Mouse (Mus musculus): ENCODE results near the gene Ptov1. TPM values are rescaled to one million over a fixed set of nuclear protein-coding genes. Genes with fewer than 3 reads are reported as not detected.

Ptov1 gene
- polyA plus RNA-seq, 1 experiment from 2014 or later: 415 TPM

DNA sequence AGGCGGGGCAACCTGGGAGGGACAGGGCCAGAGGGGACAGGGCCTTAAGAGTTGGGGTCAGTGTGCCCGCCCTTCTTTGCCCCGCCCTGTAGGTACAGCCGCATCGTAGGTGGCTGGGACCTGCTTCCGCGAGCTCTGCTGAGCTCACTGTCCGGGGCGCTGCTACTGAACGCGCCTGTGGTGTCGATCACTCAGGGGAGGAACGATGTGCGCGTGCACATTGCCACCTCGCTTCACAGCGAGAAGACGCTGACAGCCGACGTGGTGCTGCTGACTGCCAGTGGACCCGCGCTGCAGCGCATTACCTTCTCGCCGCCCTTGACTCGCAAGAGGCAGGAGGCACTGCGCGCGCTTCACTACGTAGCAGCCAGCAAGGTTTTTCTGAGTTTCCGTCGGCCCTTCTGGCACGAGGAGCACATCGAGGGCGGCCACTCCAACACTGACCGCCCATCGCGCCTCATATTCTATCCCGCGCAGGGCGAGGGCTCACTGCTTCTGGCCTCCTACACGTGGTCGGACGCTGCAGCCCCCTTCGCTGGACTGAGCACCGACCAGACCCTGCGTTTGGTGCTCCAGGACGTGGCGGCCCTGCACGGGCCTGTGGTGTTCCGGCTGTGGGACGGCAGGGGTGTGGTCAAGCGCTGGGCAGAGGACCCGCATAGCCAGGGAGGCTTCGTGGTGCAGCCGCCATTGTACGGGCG, 29.9 kb downstream of the Ptov1 start:
- DNase-seq (ENCODE audit: extremely low spot score, low spot score): no peak
- H3K27ac ChIP-seq: peak overlapping the region; percentile 53; the same call in 1 of the 2 replicates
- 1% methylated on average over 58 of the region's 58 CpGs for WGBS

GRCm38 (mm10) chr7:44839171-44839490, 30.5 kb downstream of the Ptov1 start:
- DNase-seq (ENCODE audit: extremely low spot score, low spot score): no peak
- H3K4me3 ChIP-seq: peak overlapping the region; percentile 44
- no peaks in the 10 kb centered on the region for H3K9me3 ChIP-seq
- H3K27me3 ChIP-seq (ENCODE audit: poor library complexity, severe bottlenecking): peaks cover 48% of the 10 kb centered on the region
- peaks cover 32% of the 10 kb centered on the region for H3K4me1 ChIP-seq
- WGBS: 25% methylated on average over 11 of the region's 11 CpGs
- no peak overlapping the region for H3K27ac ChIP-seq
- peaks cover 38% of the 10 kb centered on the region for H3K36me3 ChIP-seq (replicated peaks)

More for the DNA sequence above, 29.9 kb downstream of the Ptov1 start:
- H3K4me3 ChIP-seq: peak overlapping the region; percentile 44
- H3K4me1 ChIP-seq: peaks cover 31% of the 10 kb centered on the region
- peaks cover 43% of the 10 kb centered on the region for H3K36me3 ChIP-seq (replicated peaks)
- no peaks in the 10 kb centered on the region for H3K9me3 ChIP-seq
- peaks cover 48% of the 10 kb centered on the region for H3K27me3 ChIP-seq (ENCODE audit: poor library complexity, severe bottlenecking)

DNA sequence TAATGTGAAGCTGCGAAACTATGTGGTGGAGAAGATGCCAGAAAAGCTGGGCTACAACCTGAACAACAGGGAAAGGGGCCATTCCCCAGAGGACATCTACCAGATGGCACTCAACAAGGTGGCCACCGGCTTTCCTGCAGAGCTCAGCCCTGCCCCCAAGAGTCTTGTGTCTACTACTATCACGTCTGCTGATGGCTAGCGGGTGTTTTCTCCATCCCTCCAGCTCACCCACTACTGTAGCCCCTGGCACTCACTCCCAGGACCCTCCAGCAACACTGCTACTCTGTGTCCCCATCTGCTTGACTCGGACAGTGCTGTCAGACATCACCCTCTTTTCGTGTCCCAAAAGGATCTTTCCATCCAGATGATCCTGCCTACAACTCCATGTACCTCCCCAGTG, 31.5 kb downstream of the Ptov1 start:
- peaks cover 28% of the 10 kb centered on the region for H3K36me3 ChIP-seq (replicated peaks)
- H3K27ac ChIP-seq: no peak overlapping the region
- peaks cover 34% of the 10 kb centered on the region for H3K4me1 ChIP-seq
- WGBS: 89% methylated on average over 6 of the region's 6 CpGs
- H3K9me3 ChIP-seq: no peaks in the 10 kb centered on the region
- H3K27me3 ChIP-seq (ENCODE audit: poor library complexity, severe bottlenecking): peaks cover 48% of the 10 kb centered on the region
- no peak for DNase-seq (ENCODE audit: extremely low spot score, low spot score)
- no peak overlapping the region for H3K4me3 ChIP-seq

DNA sequence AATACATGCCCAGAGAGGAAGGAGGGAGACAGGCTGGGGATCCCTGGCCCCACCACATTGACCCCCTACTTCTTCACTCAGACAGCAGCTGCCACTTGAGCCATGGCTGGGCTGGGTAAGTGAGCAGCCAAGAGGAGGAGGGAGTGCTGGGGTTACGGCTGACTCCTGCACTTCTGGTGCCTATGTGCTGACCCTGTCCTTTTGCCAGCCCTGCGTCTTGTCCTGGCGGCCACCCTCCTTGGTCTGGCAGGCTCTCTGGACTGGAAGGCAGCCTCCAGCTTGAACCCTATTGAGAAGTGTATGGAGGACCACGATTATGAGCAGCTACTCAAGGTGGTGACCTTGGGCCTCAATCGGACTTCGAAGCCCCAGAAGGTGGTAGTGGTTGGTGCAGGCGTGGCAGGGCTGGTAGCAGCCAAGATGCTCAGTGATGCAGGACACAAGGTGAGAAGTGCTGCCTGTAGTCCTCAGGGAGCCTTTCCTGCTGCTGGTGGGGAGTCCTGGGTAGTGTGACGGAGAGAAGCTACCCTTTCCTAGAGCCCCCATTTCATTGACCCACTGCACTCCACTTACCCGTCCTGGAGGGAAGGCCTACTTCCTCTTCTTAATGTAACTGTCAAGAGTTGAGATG, 33.0 kb downstream of the Ptov1 start:
- 87% methylated on average over 9 of the region's 9 CpGs for WGBS
- peaks cover 34% of the 10 kb centered on the region for H3K4me1 ChIP-seq

DNA sequence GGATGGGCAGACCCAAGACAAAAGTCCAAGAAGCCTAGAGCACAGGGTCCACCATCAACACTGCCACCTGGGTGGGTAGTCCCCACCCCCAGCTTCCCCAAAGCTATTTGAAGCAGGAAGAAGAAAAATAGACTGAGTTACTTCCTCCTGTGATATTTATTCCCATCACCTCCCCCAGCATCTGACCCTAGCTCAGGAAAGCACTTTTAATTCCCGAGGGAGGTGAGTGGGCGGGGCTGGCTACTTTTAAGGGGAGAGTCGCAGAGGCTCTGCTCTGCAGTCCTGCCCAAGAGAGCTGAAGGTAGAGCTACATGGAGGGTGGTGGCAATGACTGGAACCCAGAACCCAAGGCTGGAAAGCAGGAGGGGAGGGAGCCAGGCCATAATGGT, 33.6 kb downstream of the Ptov1 start:
- Histone ChIP-seq H3K4me1 (peaks cover 34% of the 10 kb centered on the region), H3K27ac (no peak overlapping the region), H3K4me3 (no peak overlapping the region), H3K9me3 (no peaks in the 10 kb centered on the region), H3K27me3 (ENCODE audit: poor library complexity, severe bottlenecking) (peaks cover 35% of the 10 kb centered on the region), H3K36me3 (replicated peaks) (peaks cover 22% of the 10 kb centered on the region)
- no peak for DNase-seq (ENCODE audit: extremely low spot score, low spot score)
- 64% methylated on average over 3 of the region's 3 CpGs for WGBS

More for the DNA sequence above, 33.0 kb downstream of the Ptov1 start:
- no peak for DNase-seq (ENCODE audit: extremely low spot score, low spot score)
- peaks cover 22% of the 10 kb centered on the region for H3K36me3 ChIP-seq (replicated peaks)
- no peak overlapping the region for H3K27ac ChIP-seq
- no peaks in the 10 kb centered on the region for H3K9me3 ChIP-seq
- H3K4me3 ChIP-seq: no peak overlapping the region
- H3K27me3 ChIP-seq (ENCODE audit: poor library complexity, severe bottlenecking): peaks cover 40% of the 10 kb centered on the region

DNA sequence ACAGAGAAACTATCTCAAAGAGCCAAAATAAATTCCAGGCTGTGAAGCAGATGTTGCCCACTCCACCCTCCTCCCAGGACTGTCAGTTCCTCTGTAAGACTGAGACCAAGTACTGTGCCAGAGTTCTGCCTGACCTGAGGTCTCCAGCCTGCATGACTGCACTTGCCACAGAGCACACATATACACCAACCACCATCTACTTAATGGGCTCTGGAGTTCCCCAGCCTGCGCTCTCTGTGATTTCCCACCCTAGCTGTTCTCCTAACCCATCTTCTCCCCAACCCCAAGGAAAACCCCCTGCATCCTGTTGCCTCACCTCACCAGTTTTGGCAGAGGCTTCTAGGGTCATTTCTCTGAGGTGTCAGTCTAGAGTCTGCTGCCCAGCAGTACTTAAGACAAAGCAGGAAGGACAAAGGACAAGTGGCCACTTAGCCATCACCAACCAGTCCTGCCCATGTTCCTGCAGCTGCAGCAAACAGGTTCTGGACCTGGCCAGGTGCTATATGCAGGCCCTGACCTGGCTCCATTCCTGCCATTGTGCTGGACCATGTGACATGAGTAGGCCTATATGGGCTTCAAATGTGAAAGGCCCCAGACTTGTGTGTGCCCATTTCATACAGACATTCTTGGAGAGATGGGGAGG, 34.1 kb downstream of the Ptov1 start:
- Histone ChIP-seq H3K36me3 (replicated peaks) (peaks cover 22% of the 10 kb centered on the region), H3K27me3 (ENCODE audit: poor library complexity, severe bottlenecking) (peaks cover 30% of the 10 kb centered on the region), H3K4me1 (peaks cover 30% of the 10 kb centered on the region), H3K27ac (no peak overlapping the region), H3K9me3 (no peaks in the 10 kb centered on the region), H3K4me3 (no peak overlapping the region)
- DNase-seq (ENCODE audit: extremely low spot score, low spot score): no peak
- WGBS: 92% methylated on average over 1 of the region's 1 CpGs

DNA sequence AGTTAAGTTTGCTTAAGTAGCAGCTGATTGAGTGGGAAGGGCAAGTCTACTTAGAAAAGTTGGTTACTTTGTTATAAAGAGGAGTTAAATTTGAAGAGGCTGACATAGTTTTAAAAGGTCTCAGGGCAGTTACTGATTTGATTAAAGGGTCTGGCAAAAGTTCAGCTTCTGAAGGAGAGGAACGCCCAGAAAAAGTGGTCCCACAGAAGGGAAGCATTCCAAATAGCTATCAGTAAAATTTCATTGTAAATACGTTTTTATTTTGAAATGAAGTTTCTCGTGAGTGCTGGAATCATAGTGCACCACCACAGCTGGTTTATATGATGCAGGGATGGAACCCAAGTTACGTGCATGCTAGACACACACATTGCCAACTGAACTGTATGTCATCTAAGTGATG, 36.8 kb downstream of the Ptov1 start:
- peaks cover 47% of the 10 kb centered on the region for H3K36me3 ChIP-seq (replicated peaks)
- 0 out of 2 replicates have a peak, but pooled peaks cover 3% of the 10 kb centered on the region for H3K27me3 ChIP-seq (ENCODE audit: poor library complexity, severe bottlenecking)
- H3K4me3 ChIP-seq: no peak overlapping the region
- WGBS: 85% methylated on average over 4 of the region's 4 CpGs
- DNase-seq (ENCODE audit: extremely low spot score, low spot score): no peak
- no peaks in the 10 kb centered on the region for H3K9me3 ChIP-seq
- peaks cover 12% of the 10 kb centered on the region; the same call in 1 of the 2 replicates for H3K4me1 ChIP-seq
- no peak overlapping the region for H3K27ac ChIP-seq

DNA sequence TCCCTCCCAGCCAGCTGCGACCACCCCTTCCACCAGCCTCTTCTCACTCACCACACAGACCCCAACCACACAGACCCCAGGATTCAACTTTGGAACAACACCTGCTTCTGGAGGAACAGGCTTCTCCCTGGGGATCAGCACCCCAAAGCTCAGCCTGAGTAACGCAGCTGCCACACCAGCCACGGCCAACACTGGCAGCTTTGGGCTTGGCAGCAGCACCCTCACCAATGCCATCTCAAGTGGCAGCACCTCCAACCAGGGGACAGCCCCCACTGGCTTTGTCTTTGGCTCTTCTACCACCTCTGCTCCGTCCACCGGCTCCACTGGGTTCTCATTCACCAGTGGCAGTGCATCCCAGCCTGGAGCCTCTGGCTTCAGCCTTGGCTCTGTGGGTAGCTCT, 40.9 kb downstream of the Ptov1 start:
- 93% methylated on average over 5 of the region's 5 CpGs for WGBS
- DNase-seq (ENCODE audit: extremely low spot score, low spot score): no peak
- Histone ChIP-seq H3K9me3 (no peaks in the 10 kb centered on the region), H3K27ac (no peak overlapping the region), H3K27me3 (ENCODE audit: poor library complexity, severe bottlenecking) (no peaks in the 10 kb centered on the region), H3K36me3 (replicated peaks) (peaks cover 73% of the 10 kb centered on the region), H3K4me1 (peaks cover 13% of the 10 kb centered on the region), H3K4me3 (no peak overlapping the region)

GRCm38 (mm10) chr7:44826771-44827170, 42.8 kb downstream of the Ptov1 start:
- Histone ChIP-seq H3K27me3 (ENCODE audit: poor library complexity, severe bottlenecking) (no peaks in the 10 kb centered on the region), H3K9me3 (no peaks in the 10 kb centered on the region), H3K4me1 (peaks cover 26% of the 10 kb centered on the region), H3K27ac (no peak overlapping the region), H3K4me3 (no peak overlapping the region), H3K36me3 (replicated peaks) (peaks cover 75% of the 10 kb centered on the region)
- WGBS: 89% methylated on average over 3 of the region's 3 CpGs
- no peak for DNase-seq (ENCODE audit: extremely low spot score, low spot score)

GRCm38 (mm10) chr7:44824872-44825271, 44.7 kb downstream of the Ptov1 start:
- no peak overlapping the region for H3K27ac ChIP-seq
- peaks cover 45% of the 10 kb centered on the region for H3K4me1 ChIP-seq
- DNase-seq (ENCODE audit: extremely low spot score, low spot score): peak; percentile 68
- no peak overlapping the region for H3K4me3 ChIP-seq
- no peaks in the 10 kb centered on the region for H3K9me3 ChIP-seq
- WGBS: 35% methylated on average over 3 of the region's 3 CpGs
- peaks cover 73% of the 10 kb centered on the region for H3K36me3 ChIP-seq (replicated peaks)
- no peaks in the 10 kb centered on the region for H3K27me3 ChIP-seq (ENCODE audit: poor library complexity, severe bottlenecking)

GRCm38 (mm10) chr7:44823409-44823808, 46.2 kb downstream of the Ptov1 start:
- no peak for DNase-seq (ENCODE audit: extremely low spot score, low spot score)

DNA sequence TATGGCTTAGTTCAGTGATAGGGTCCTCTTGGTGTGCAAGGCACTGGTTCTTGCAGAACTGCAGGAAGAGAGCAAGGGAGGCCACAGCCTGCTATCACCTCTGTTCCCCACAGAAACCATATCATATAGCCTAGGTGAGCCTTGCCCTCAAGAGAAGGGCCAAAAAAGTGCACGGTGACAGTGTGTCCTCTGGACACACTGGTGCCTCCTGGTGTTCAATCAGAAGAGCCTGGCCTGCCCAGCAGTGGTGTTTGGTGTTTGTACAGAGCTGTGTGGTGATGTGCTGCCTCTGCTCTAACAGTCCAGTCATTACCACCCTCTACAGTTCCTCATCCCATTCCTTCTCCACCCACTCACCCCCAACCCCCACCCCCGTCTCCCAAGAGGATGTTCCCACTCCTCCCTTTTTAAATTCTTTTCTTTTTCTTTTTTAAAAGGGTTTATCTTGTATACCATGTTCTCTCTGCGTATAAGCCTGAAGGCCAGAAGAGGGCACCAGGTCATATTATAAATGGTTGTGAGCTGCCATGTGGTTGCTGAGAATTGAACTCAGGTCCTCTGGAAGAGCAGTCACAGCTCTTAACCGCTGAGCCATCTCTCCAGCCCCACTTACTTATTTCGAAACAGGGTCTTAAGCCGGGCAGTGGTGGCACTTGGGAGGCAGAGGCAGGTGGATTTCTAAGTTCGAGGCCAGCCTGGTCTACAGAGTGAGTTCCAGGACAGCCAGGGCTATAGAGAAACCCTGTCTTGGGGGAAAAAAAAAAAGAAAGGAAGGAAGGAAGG, 47.7 kb downstream of the Ptov1 start:
- Histone ChIP-seq H3K36me3 (replicated peaks) (peaks cover 63% of the 10 kb centered on the region), H3K27ac (no peak overlapping the region), H3K4me1 (peaks cover 72% of the 10 kb centered on the region), H3K9me3 (no peaks in the 10 kb centered on the region), H3K27me3 (ENCODE audit: poor library complexity, severe bottlenecking) (no peaks in the 10 kb centered on the region), H3K4me3 (peak overlapping the region; percentile 6; the same call in 1 of the 2 replicates)
- no peak for DNase-seq (ENCODE audit: extremely low spot score, low spot score)
- WGBS: 87% methylated on average over 7 of the region's 7 CpGs

More at GRCm38 (mm10) chr7:44823409-44823808, 46.2 kb downstream of the Ptov1 start:
- WGBS: 48% methylated on average over 7 of the region's 7 CpGs
- peaks cover 73% of the 10 kb centered on the region for H3K36me3 ChIP-seq (replicated peaks)
- H3K27me3 ChIP-seq (ENCODE audit: poor library complexity, severe bottlenecking): no peaks in the 10 kb centered on the region
- no peak overlapping the region for H3K27ac ChIP-seq
- H3K9me3 ChIP-seq: no peaks in the 10 kb centered on the region
- peaks cover 59% of the 10 kb centered on the region for H3K4me1 ChIP-seq
- no peak overlapping the region for H3K4me3 ChIP-seq
